ENCODE assay signal across 8 mouse cellular contexts in genomic region chr3:146682140-146682651, GRCm38 (mm10). TPM values are rescaled to one million over a fixed set of nuclear protein-coding genes. Genes with fewer than 3 reads are reported as not detected.
A peak's percentile ranks its signal among the peaks of the same experiment; 100 is the strongest.
DNase-seq lines count a peak whose midpoint lies in the region; ATAC-seq and TF ChIP-seq lines count a peak whose summit lies in the region.

No protein-coding gene starts in this region.

- H3K36me3 ChIP-seq in liver, postnatal 0 days (replicated peaks; ENCODE audit: insufficient read depth, low read length): no peaks in the 10 kb centered on the region
- H3K36me3 ChIP-seq in neural tube, embryonic 14.5 days (ENCODE audit: control insufficient read depth, insufficient read depth, low read length): no peaks in the 10 kb centered on the region

- H3K4me2 ChIP-seq in liver, postnatal 0 days (ENCODE audit: low read depth, low read length): peak overlapping the region; percentile 66
- peak overlapping the region; percentile 45 for H3K4me2 ChIP-seq in neural tube, embryonic 14.5 days (ENCODE audit: low read depth, low read length)

- H3K27ac ChIP-seq in layer of hippocampus, adult 2 months: peak overlapping the region; percentile 72
- no peak overlapping the region for H3K27ac ChIP-seq in liver, postnatal 0 days (ENCODE audit: low read depth)
- no peak overlapping the region for H3K27ac ChIP-seq in neural tube, embryonic 14.5 days (ENCODE audit: low read depth, low read length)

- WGBS in liver, postnatal 0 days (ENCODE audit: insufficient replicate concordance): 38% methylated on average over 13 of the region's 13 CpGs
- WGBS in neural tube, embryonic 14.5 days: 28% methylated on average over 13 of the region's 13 CpGs

- TF ChIP-seq CTCF in layer of hippocampus, adult 2 months (conservative IDR thresholded peaks at IDR 0.05): no peak
- no peak for TF ChIP-seq CTCF in liver, postnatal 0 days (IDR thresholded peaks at IDR 0.05; ENCODE audit: low read depth)

- peak overlapping the region; percentile 53 for H3K4me3 ChIP-seq in layer of hippocampus, adult 2 months
- peak overlapping the region; percentile 20 for H3K4me3 ChIP-seq in liver, postnatal 0 days (ENCODE audit: low read depth, low read length)
- peak overlapping the region; percentile 23 for H3K4me3 ChIP-seq in neural tube, embryonic 14.5 days (ENCODE audit: low read depth, low read length)

- no peak for ATAC-seq in liver, postnatal 0 days
- ATAC-seq in neural tube, embryonic 14.5 days (ENCODE audit: low read depth): no peak
- ATAC-seq in granulocyte monocyte progenitor cell, adult 5-6 weeks (replicated peaks; ENCODE audit: poor library complexity, severe bottlenecking): no peak; the same call in 1 of the 2 replicates

- H3K9me3 ChIP-seq in liver, postnatal 0 days (ENCODE audit: low read length): no peaks in the 10 kb centered on the region
- no peaks in the 10 kb centered on the region for H3K9me3 ChIP-seq in neural tube, embryonic 14.5 days (ENCODE audit: control insufficient read depth, low read length)

- peak; percentile 70 for DNase-seq in CD4-positive helper T cell, adult 2 months (ENCODE audit: low read depth, low spot score)
- peak; percentile 75 for DNase-seq in adrenal gland, postnatal 10 days
- peak; percentile 24 for DNase-seq in forelimb bud, embryonic 11.5 days (ENCODE audit: low read depth, low spot score)
- DNase-seq in heart, postnatal 4 days: peak; percentile 76
- DNase-seq in layer of hippocampus, adult 2 months (ENCODE audit: low spot score in 2 of 2): peak; percentile 58 to 62
- peak; percentile 57 for DNase-seq in liver, postnatal 0 days

- H3K4me1 ChIP-seq in liver, postnatal 0 days (ENCODE audit: insufficient read depth): peaks cover 19% of the 10 kb centered on the region
- no peaks in the 10 kb centered on the region for H3K4me1 ChIP-seq in neural tube, embryonic 14.5 days (ENCODE audit: control insufficient read depth, insufficient read depth, low read length)

- TF ChIP-seq EP300 in liver, postnatal 0 days (IDR thresholded peaks at IDR 0.05; ENCODE audit: low read depth): no peak

- H3K27me3 ChIP-seq in liver, postnatal 0 days (ENCODE audit: insufficient read depth, low read length): 0 out of 2 replicates have a peak, but pooled peaks cover 4% of the 10 kb centered on the region
- no peaks in the 10 kb centered on the region for H3K27me3 ChIP-seq in neural tube, embryonic 14.5 days (ENCODE audit: control insufficient read depth, insufficient read depth, low read length)

- H3K9ac ChIP-seq in liver, postnatal 0 days (replicated peaks): 0 out of 2 replicates have a peak overlapping the region, but pooled peaks have one; percentile 27
- 0 out of 2 replicates have a peak overlapping the region, but pooled peaks have one; percentile 21 for H3K9ac ChIP-seq in neural tube, embryonic 14.5 days (replicated peaks; ENCODE audit: low read depth, low read length)

RNA-seq across cellular contexts. Expression of gene Samd13, which starts 3.2 kb away (rescaled TPM):
- total RNA-seq in adrenal gland, postnatal 10 days (2021): under 1 TPM; 0.24 to 0.69 TPM
- total RNA-seq in heart, postnatal 4 days (2021): 1 to 10 TPM; 1.3 to 1.8 TPM
- under 1 TPM; 0.72 to 0.86 TPM for total RNA-seq in layer of hippocampus, adult 2 months (2021)
- polyA plus RNA-seq in liver, postnatal 0 days (2015; fragmentation: Nextera tagmentation; extraction: Ambion mirVana): 0.11 TPM in 1 of 2 replicates, not detected in the other
- 0.43 TPM in 1 of 2 replicates, not detected in the other for polyA plus RNA-seq in neural tube, embryonic 14.5 days (2014; fragmentation: Nextera tagmentation; extraction: Ambion mirVana)
- total RNA-seq in granulocyte monocyte progenitor cell, adult 5-6 weeks (2014; fragmentation: Nextera tagmentation): 1.9 TPM in 1 of 2 replicates, not detected in the other
- 0.36 and 2.2 TPM in 2 replicates for total RNA-seq in granulocyte monocyte progenitor cell, adult 5-6 weeks (2017)

RNA-seq across cellular contexts. Expression of gene 4930503B20Rik, which starts 31.1 kb away (rescaled TPM):
- not detected for total RNA-seq in adrenal gland, postnatal 10 days (2021)
- total RNA-seq in heart, postnatal 4 days (2021): under 1 TPM; 0.14 TPM
- total RNA-seq in layer of hippocampus, adult 2 months (2021): not detected
- polyA plus RNA-seq in liver, postnatal 0 days (2015; fragmentation: Nextera tagmentation; extraction: Ambion mirVana): not detected in 2 replicates
- polyA plus RNA-seq in neural tube, embryonic 14.5 days (2014; fragmentation: Nextera tagmentation; extraction: Ambion mirVana): 0.13 TPM in 1 of 2 replicates, not detected in the other
- not detected in 2 replicates for total RNA-seq in granulocyte monocyte progenitor cell, adult 5-6 weeks (2014; fragmentation: Nextera tagmentation)
- total RNA-seq in granulocyte monocyte progenitor cell, adult 5-6 weeks (2017): 0.05 TPM in 1 of 2 replicates, not detected in the other

Comparison
In these comparisons a context has a peak if more than half of its experiments do, and no peak if none do; other contexts are left out.
1. DNase-seq: peak in every context shown above with its lines; median percentile 76 in heart, postnatal 4 days; 75 in adrenal gland, postnatal 10 days; 70 in CD4-positive helper T cell, adult 2 months; 60 in layer of hippocampus, adult 2 months; 57 in liver, postnatal 0 days; 24 in forelimb bud, embryonic 11.5 days.